Mouse (Mus musculus): ENCODE data around the gene 1700015F17Rik.

The 1700015F17Rik gene

GRCm38 (mm10) chr5:5479043-5479442 is at the start of gene 1700015F17Rik:
TSS of gene 1700015F17Rik (minus strand) at chr5:5479143.
- no peak for DNase-seq

- DNase-seq, result no peak
Measured at GRCm38 (mm10) chr5:5515411-5515810, 36.5 kb upstream of the 1700015F17Rik start.

GRCm38 (mm10) chr5:5514196-5515076 is 35.5 kb upstream of the 1700015F17Rik start, which contains the start of gene Cldn12:
TSS of gene Cldn12 (minus strand) at chr5:5514958.
- peak; percentile 87 for DNase-seq

GRCm38 (mm10) chr5:5511401-5511800 is 32.5 kb upstream of the 1700015F17Rik start:
- no peak for DNase-seq

GRCm38 (mm10) chr5:5510989-5511388 is 32.0 kb upstream of the 1700015F17Rik start:
- no peak for DNase-seq

GRCm38 (mm10) chr5:5510304-5510887 is 31.5 kb upstream of the 1700015F17Rik start:
- no peak for DNase-seq

GRCm38 (mm10) chr5:5508231-5508630 is 29.3 kb upstream of the 1700015F17Rik start:
- DNase-seq, result no peak

- peak; percentile 52 for DNase-seq
Measured at GRCm38 (mm10) chr5:5507701-5508225, 28.8 kb upstream of the 1700015F17Rik start.

GRCm38 (mm10) chr5:5504456-5504855 is 25.5 kb upstream of the 1700015F17Rik start:
- no peak for DNase-seq

- DNase-seq, result no peak
Measured at GRCm38 (mm10) chr5:5503381-5503780, 24.4 kb upstream of the 1700015F17Rik start.

GRCm38 (mm10) chr5:5501583-5501982 is 22.6 kb upstream of the 1700015F17Rik start:
- no peak for DNase-seq

- DNase-seq, result no peak
Measured at GRCm38 (mm10) chr5:5496393-5496792, 17.4 kb upstream of the 1700015F17Rik start.

- DNase-seq, result no peak
Measured at GRCm38 (mm10) chr5:5495042-5495441, 16.1 kb upstream of the 1700015F17Rik start.

- no peak for DNase-seq
Measured at GRCm38 (mm10) chr5:5494269-5495005, 15.5 kb upstream of the 1700015F17Rik start.

GRCm38 (mm10) chr5:5492163-5492562 is 13.2 kb upstream of the 1700015F17Rik start:
- no peak for DNase-seq

GRCm38 (mm10) chr5:5486071-5486470 is 7.1 kb upstream of the 1700015F17Rik start:
- DNase-seq, result no peak

GRCm38 (mm10) chr5:5483254-5483858 is 4.4 kb upstream of the 1700015F17Rik start:
- DNase-seq, result no peak

- DNase-seq, result no peak
Measured at GRCm38 (mm10) chr5:5481662-5482061, 2.7 kb upstream of the 1700015F17Rik start.

GRCm38 (mm10) chr5:5476133-5476532 is 2.8 kb downstream of the 1700015F17Rik start:
- DNase-seq, result no peak

- no peak for DNase-seq
Measured at GRCm38 (mm10) chr5:5465256-5465655, 13.7 kb downstream of the 1700015F17Rik start.

GRCm38 (mm10) chr5:5431746-5432438 is 47.1 kb downstream of the 1700015F17Rik start:
- DNase-seq, result no peak

- DNase-seq, result no peak
Measured at GRCm38 (mm10) chr5:5423723-5424171, 55.2 kb downstream of the 1700015F17Rik start.
